Mouse (Mus musculus) kidney, adult 2 months (tissue): Measurements from ENCODE around the gene Izumo1r. TPM values are rescaled to one million over a fixed set of nuclear protein-coding genes. Genes with fewer than 3 reads are reported as not detected.
"Not testable (repeated sequence)": the region's sequence is repeated elsewhere in the genome, so short reads cannot be mapped to it uniquely, and the experiment has no call there.

Source experiments
- DNase-seq: peaks from one replicate; pipeline ENCODE4 v3.0.0; 2021
- H3K27ac ChIP-seq: fragments of 200-500 bp; 2 replicates; pipeline ENCODE4 v1.5.1; 2012; ENCODE audit warnings: low read depth, low read length, control low read depth, inconsistent platforms; ENCODE audit not compliant: insufficient read depth
- H3K27me3 ChIP-seq: fragments of 200-500 bp; replicated peaks from 2 replicates; pipeline ENCODE4 v1.6.1; 2012; ENCODE audit warnings: mild to moderate bottlenecking, moderate library complexity, low read length, inconsistent platforms; ENCODE audit not compliant: control insufficient read depth, insufficient read depth
- H3K36me3 ChIP-seq: fragments of 200-500 bp; 2 replicates; pipeline ENCODE4 v1.6.1; 2012; ENCODE audit warnings: mild to moderate bottlenecking, moderate library complexity, low read length, inconsistent platforms; ENCODE audit not compliant: control insufficient read depth, insufficient read depth
- H3K4me1 ChIP-seq: fragments of 200-500 bp; 2 replicates; pipeline ENCODE4 v1.6.1; 2011; ENCODE audit warnings: low read length; ENCODE audit not compliant: control insufficient read depth, insufficient read depth
- H3K4me3 ChIP-seq: fragments of 200-500 bp; 2 replicates; pipeline ENCODE4 v1.5.1; 2011; ENCODE audit warnings: mild to moderate bottlenecking, low read depth, low read length, control low read depth; ENCODE audit not compliant: insufficient read depth
- CTCF ChIP-seq: fragments of 200-500 bp; conservative IDR thresholded peaks from 2 replicates; pipeline ENCODE4 v1.5.1; 2011; ENCODE audit warnings: low read depth, mild to moderate bottlenecking, control low read depth, low read length, moderate library complexity, mixed read lengths; ENCODE audit not compliant: insufficient read depth, insufficient read length
- POLR2A ChIP-seq: fragments of 200-500 bp; IDR thresholded peaks from one replicate; pipeline ENCODE4 v1.6.1; 2011; ENCODE audit warnings: low read depth, low read length, control low read depth
- WGBS: fragments of 180-500 bp; shearing (Covaris S2); methylation state at CpG from one replicate; pipeline ENCODE4 v1.1.7; 2018; 5-methylcytosine and 5-hydroxymethylcytosine counted together
- polyA plus RNA-seq: library from polyadenylated mRNA; depleted of rRNA; stranded (reverse); fragments of >200 nt; gene quantifications from 2 replicates; pipeline ENCODE4 v1.2.3, GENCODE M21; 2012

The Izumo1r gene
- polyA plus RNA-seq, 1 experiment, result 2.8 TPM

GRCm38 (mm10) chr9:14885151-14885550 lies 18.6 kb downstream of the Izumo1r start:
- no peaks in the 10 kb centered on the region for H3K4me1 ChIP-seq
- DNase-seq, result no peak
- no peaks in the 10 kb centered on the region for H3K27me3 ChIP-seq
- no peaks in the 10 kb centered on the region for H3K36me3 ChIP-seq
- H3K27ac ChIP-seq, result no peak overlapping the region
- no peak for TF ChIP-seq POLR2A
- no peak for TF ChIP-seq CTCF
- H3K4me3 ChIP-seq, result no peak overlapping the region

- Histone ChIP-seq H3K27ac (no peak overlapping the region), H3K4me3 (no peak overlapping the region), H3K36me3 (no peaks in the 10 kb centered on the region), H3K27me3 (no peaks in the 10 kb centered on the region), H3K4me1 (no peaks in the 10 kb centered on the region)
- TF ChIP-seq CTCF (no peak), POLR2A (no peak)
- no peak for DNase-seq
- WGBS, result 62% methylated on average over 4 of the region's 4 CpGs
These were observed 19.1 kb downstream of the Izumo1r start for GRCm38 (mm10) chr9:14884641-14885040.

- not testable (repeated sequence) for H3K27me3 ChIP-seq, H3K36me3 ChIP-seq, H3K27ac ChIP-seq, DNase-seq, H3K4me1 ChIP-seq, H3K4me3 ChIP-seq
- 52% methylated on average over 8 of the region's 8 CpGs for WGBS
These were observed 27.2 kb downstream of the Izumo1r start for GRCm38 (mm10) chr9:14876566-14876965.

GRCm38 (mm10) chr9:14875743-14876507 lies 27.8 kb downstream of the Izumo1r start:
- TF ChIP-seq POLR2A, result no peak
- TF ChIP-seq CTCF, result no peak
- no peak for DNase-seq
- 77% methylated on average over 5 of the region's 5 CpGs for WGBS
- no peak overlapping the region for H3K4me3 ChIP-seq
- H3K4me1 ChIP-seq, result no peaks in the 10 kb centered on the region
- no peaks in the 10 kb centered on the region for H3K27me3 ChIP-seq
- H3K27ac ChIP-seq, result no peak overlapping the region
- no peaks in the 10 kb centered on the region for H3K36me3 ChIP-seq

- 41% methylated on average over 17 of the region's 17 CpGs for WGBS
- no peak overlapping the region for H3K27ac ChIP-seq
- no peaks in the 10 kb centered on the region for H3K36me3 ChIP-seq
- H3K27me3 ChIP-seq, result no peaks in the 10 kb centered on the region
- no peak for DNase-seq
- TF ChIP-seq CTCF (no peak), POLR2A (no peak)
- H3K4me3 ChIP-seq, result no peak overlapping the region
- H3K4me1 ChIP-seq, result no peaks in the 10 kb centered on the region
These were observed 31.4 kb downstream of the Izumo1r start for GRCm38 (mm10) chr9:14872181-14872930.

- Histone ChIP-seq H3K27me3 (no peaks in the 10 kb centered on the region), H3K27ac (no peak overlapping the region), H3K36me3 (no peaks in the 10 kb centered on the region), H3K4me1 (no peaks in the 10 kb centered on the region), H3K4me3 (no peak overlapping the region)
- 50% methylated on average over 3 of the region's 3 CpGs for WGBS
- DNase-seq, result no peak
- TF ChIP-seq CTCF (no peak), POLR2A (no peak)
These were observed 32.2 kb downstream of the Izumo1r start for GRCm38 (mm10) chr9:14871536-14871935.

- Histone ChIP-seq H3K36me3 (no peaks in the 10 kb centered on the region), H3K4me3 (no peak overlapping the region), H3K4me1 (no peaks in the 10 kb centered on the region), H3K27me3 (no peaks in the 10 kb centered on the region), H3K27ac (no peak overlapping the region)
- TF ChIP-seq CTCF (no peak), POLR2A (no peak)
- 89% methylated on average over 10 of the region's 10 CpGs for WGBS
- no peak for DNase-seq
These were observed 32.9 kb downstream of the Izumo1r start for GRCm38 (mm10) chr9:14870802-14871201.
